Mouse (Mus musculus): ENCODE results near the gene 9930111J21Rik2.
"Not testable (repeated sequence)": the region's sequence is repeated elsewhere in the genome, so short reads cannot be mapped to it uniquely, and the experiment has no call there.

9930111J21Rik2 gene

DNA sequence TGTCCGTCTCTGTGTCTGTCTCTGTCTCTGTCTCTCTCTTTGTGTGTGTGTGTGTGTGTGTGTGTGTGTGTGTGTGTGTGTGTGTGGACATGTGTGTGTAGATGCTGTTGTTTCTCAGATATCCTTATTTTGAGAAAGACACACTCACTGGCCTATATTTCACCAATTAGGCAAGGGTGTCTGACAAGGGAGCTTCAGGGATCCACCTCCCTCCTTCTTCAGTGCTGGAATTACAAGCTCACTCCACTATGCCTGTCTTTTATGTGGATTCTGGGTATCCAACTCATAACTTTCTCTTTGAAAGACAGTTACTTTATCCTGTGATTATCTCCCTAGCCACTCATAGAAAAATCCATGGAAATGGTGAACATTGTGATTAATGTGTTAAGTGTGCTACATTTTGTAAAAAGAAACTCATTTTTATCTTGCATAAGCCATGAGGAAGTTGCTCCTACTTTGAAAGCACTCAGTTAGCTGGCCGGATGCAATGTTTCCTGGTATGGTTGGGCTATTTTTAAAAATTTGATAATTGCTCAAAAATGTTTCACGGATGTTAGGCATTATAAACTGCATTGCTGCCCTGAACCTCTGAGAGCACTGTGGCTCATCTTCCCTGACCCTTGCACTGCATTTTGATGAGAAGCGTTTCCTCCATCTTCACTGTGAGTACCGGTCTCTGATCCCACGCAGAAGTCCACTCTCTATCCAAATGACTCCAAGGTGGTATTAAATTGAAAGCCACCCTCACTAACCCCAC is 25.1 kb upstream of the 9930111J21Rik2 start, which contains the start of gene Ifi47:
Ifi47 (plus strand) TSS at position 587 of the 757 bp plus-strand sequence.
- not testable (repeated sequence) for DNase-seq

DNA sequence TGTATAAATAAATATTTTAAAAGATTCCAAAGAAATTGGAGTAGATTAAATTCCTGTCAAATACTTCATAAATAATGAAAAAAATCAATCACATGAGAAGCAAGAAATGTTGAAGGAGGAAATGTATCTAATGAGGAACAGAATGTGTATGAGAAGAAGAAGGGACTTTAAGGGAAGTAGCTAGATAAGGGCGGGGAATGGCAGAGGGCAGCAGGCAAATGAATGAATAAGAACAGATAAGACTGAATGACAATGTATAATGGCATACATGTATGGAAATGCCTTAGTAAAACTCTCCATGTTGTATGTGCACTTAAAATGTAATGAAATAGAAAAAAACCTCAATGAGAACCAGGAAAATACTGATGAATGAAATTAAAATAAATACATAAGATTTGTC is 17.3 kb upstream of the 9930111J21Rik2 start:
- DNase-seq = no peak

- DNase-seq = not testable (repeated sequence)
Measured at GRCm38 (mm10) chr11:49063713-49064469, 12.8 kb upstream of the 9930111J21Rik2 start, which contains the start of gene Tgtp2. Gene Tgtp2 (minus strand): TSS chr11:49064206.

- not testable (repeated sequence) for DNase-seq
Measured at GRCm38 (mm10) chr11:49061865-49062264, 10.8 kb upstream of the 9930111J21Rik2 start.

GRCm38 (mm10) chr11:49060061-49060460 is 9.0 kb upstream of the 9930111J21Rik2 start:
- DNase-seq = not testable (repeated sequence)

DNA sequence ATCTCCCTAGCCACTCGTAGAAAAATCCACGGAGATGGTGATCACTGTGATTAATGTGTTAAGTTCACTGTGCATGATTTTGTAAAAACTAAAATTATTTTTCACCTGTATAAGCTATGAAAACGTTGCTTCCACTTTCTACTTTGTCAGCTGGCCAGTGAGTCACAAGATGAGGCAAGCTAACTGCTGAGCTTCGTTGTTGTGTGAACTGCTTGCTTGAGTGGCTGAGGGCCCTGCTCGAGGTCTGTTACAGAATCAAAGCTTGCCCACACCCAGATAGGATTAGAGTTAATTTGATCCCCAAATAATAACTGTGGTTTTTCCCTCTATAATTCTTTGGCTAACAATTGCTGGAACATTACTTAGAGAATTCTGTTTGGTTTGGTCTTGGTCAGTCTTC is 852 bp upstream of the 9930111J21Rik2 start:
- not testable (repeated sequence) for DNase-seq

GRCm38 (mm10) chr11:49050064-49050463 is 978 bp downstream of the 9930111J21Rik2 start:
- not testable (repeated sequence) for DNase-seq

DNA sequence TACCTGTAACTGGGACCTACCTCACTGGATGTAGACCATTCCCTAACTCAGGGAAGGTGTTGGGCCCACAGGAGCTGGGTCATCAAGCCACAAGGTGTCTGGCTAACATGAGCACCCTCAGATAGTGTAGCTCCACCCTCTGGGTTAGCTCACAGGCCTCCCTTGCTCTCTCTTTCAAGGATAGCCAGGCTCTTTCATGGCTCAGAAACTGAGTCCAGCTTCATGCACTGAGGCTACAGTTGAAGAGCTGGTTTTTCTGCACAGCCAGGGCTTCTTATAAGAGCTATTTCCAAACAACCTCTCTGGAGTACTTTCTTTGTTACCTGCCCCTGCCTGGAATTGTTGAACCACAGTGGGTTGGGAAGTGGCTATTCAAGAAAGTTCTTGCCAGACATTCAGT is 39.0 kb downstream of the 9930111J21Rik2 start:
- not testable (repeated sequence) for DNase-seq

DNA sequence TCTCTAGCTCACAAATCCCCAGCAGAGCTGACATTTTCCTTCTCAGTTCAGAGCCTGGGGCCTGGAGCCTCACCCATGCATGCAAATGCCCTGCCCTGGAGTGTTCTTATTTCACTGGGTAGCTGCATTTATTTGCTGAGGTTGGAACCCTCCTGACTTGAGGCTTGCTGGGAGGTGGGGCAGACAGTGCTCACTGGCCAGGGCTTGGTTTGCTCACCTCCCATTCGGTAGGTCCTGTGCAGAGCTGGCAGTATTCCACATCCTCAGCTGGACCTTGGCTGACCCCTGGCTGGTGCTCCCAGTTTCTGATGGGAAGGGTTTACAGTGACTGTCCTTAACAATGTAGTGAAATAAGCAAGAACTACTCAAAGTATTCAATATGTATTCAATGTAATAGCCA is 44.3 kb downstream of the 9930111J21Rik2 start:
- not testable (repeated sequence) for DNase-seq

DNA sequence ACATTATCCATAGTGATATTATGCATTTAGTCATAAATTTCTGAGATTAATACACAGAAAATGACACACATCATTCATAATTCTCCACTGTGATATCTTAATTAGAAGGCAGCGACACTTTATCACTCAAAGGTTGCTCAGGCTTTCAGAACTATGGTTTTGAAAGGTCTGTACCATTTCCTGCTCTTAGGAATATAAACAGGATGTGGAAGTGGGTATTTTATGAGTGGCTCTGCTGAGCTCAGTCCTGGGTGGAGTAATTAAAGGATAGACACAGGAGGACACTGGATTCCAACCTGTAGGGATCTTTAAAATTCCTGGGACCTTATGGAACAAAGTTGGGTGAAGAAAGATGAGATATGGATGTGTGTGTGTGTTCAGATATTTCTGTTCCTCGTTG is 44.7 kb downstream of the 9930111J21Rik2 start:
- DNase-seq = not testable (repeated sequence)

GRCm38 (mm10) chr11:49000411-49000810 is 50.6 kb downstream of the 9930111J21Rik2 start:
- not testable (repeated sequence) for DNase-seq

DNA sequence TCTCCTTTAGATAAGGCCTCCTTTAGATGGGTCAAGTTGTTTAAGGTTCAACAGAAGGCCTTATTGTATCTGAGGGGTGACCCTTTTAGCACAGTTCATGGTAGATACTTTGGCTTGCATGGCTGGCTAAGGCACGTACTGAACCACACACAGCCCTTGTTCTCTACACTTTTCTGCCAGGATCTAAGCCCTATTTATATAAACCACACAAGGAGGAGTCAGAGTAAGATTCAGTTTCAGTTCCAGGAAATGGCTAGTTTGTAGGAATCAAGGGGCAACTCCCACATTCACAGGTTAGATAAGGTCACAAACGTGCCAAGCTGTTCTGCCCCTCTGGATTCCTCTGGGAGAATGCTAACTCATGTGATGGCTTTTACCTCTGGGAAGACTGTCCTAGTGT is 57.0 kb downstream of the 9930111J21Rik2 start, which contains the start of gene Tgtp1:
Tgtp1 (minus strand) TSS at position 155 of the 400 bp plus-strand sequence.
- DNase-seq = not testable (repeated sequence)

GRCm38 (mm10) chr11:48993296-48993695 is 57.7 kb downstream of the 9930111J21Rik2 start:
- DNase-seq = not testable (repeated sequence)

- DNase-seq = not testable (repeated sequence)
Measured at GRCm38 (mm10) chr11:48991740-48992520, 59.1 kb downstream of the 9930111J21Rik2 start, which contains the start of gene Gm12185. Gene Gm12185 (minus strand): TSS chr11:48992226.

DNA sequence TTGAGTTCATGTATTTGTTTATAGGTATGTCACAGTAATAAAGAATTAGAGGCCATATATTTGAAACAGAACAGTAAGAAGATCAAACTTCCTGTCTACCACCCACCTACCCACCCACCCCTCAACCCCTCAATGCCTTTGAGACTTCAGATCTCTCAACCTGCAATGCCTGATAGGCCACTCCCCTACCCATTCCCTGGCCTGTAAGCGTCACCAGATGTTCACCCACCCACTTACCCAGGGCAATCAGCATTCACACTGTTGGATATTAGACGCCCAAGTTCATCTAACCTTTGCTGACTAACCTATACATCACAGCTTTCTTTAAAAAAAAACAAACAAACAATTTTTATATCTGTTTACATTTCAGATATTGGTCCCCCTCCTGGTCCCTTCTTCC is 61.1 kb downstream of the 9930111J21Rik2 start:
- DNase-seq = not testable (repeated sequence)

GRCm38 (mm10) chr11:48988219-48988618 is 62.8 kb downstream of the 9930111J21Rik2 start:
- not testable (repeated sequence) for DNase-seq

DNA sequence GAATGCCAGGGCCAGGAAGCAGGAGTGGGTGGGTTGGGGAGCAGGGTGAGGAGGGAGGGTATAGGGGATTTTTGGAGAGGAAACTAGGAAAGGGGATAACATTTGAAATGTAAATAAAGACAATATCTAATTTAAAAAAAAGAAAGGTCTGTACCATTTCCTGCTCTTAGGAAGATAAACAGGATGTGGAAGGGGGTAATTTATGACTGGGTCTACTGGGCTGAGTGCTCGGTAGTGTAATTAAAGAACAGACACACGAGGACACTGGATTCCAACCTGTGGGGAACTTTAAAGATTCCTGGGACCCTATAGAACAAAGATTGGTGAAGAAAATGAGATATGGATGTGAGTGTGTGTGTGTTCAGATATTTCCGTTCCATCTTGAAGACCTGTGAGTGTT is 68.2 kb downstream of the 9930111J21Rik2 start:
- not testable (repeated sequence) for DNase-seq

DNA sequence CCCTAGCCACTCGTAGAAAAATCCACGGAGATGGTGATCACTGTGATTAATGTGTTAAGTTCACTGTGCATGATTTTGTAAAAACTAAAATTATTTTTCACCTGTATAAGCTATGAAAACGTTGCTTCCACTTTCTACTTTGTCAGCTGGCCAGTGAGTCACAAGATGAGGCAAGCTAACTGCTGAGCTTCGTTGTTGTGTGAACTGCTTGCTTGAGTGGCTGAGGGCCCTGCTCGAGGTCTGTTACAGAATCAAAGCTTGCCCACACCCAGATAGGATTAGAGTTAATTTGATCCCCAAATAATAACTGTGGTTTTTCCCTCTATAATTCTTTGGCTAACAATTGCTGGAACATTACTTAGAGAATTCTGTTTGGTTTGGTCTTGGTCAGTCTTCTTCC is 71.0 kb downstream of the 9930111J21Rik2 start:
- not testable (repeated sequence) for DNase-seq

DNA sequence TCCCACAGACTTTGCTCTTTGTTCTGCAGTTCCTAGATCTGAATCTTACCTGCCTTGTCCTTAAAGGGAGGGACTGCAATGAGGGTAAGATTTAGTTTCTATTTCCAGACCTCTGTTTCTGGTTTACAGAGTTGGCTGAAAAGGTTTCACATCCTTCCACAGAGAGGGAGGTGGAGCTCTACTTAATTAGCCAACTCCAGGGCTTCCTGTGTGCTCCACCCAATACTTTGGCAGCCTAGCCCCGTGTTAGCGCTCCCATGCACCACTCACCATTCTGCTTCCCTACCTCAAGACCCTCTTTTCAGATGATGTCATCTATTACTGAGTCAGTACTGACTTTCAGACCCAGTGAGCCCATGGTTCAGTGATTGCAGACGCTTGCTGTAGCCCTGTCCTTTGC is 71.8 kb downstream of the 9930111J21Rik2 start, which contains the start of gene 9930111J21Rik1:
9930111J21Rik1 (minus strand) TSS at position 148 of the 400 bp plus-strand sequence.
- DNase-seq = not testable (repeated sequence)

GRCm38 (mm10) chr11:48978240-48978939 is 72.7 kb downstream of the 9930111J21Rik2 start, which contains the start of gene Olfr56:
Gene Olfr56 (plus strand): TSS chr11:48978889.
- DNase-seq = not testable (repeated sequence)

GRCm38 (mm10) chr11:48974686-48975085 is 76.4 kb downstream of the 9930111J21Rik2 start:
- DNase-seq = not testable (repeated sequence)
